Mouse (Mus musculus): ENCODE measurements around the gene Axdnd1.

Gene Axdnd1

GRCm38 (mm10) chr1:156420671-156421297 lies at the start of gene Axdnd1:
Gene Axdnd1 (minus strand): TSS chr1:156421159.
- in situ Hi-C loops (cut with MboI; ENCODE audit: low sequenced_read_pairs), result no loop called here

- in situ Hi-C loops (cut with MboI; ENCODE audit: low sequenced_read_pairs), result no loop called here
Measured at GRCm38 (mm10) chr1:156470557-156470956, 49.6 kb upstream of the Axdnd1 start.

GRCm38 (mm10) chr1:156468576-156468975 lies 47.6 kb upstream of the Axdnd1 start:
- in situ Hi-C loops (cut with MboI; ENCODE audit: low sequenced_read_pairs), result no loop called here

GRCm38 (mm10) chr1:156467655-156468255 lies 46.8 kb upstream of the Axdnd1 start:
- in situ Hi-C loops (cut with MboI; ENCODE audit: low sequenced_read_pairs), result no loop called here

GRCm38 (mm10) chr1:156464963-156465362 lies 44.0 kb upstream of the Axdnd1 start:
- in situ Hi-C loops (cut with MboI; ENCODE audit: low sequenced_read_pairs), result no loop called here

GRCm38 (mm10) chr1:156463981-156464853 lies 43.3 kb upstream of the Axdnd1 start:
- in situ Hi-C loops (cut with MboI; ENCODE audit: low sequenced_read_pairs), result no loop called here

GRCm38 (mm10) chr1:156462273-156462991 lies 41.5 kb upstream of the Axdnd1 start:
- in situ Hi-C loops (cut with MboI; ENCODE audit: low sequenced_read_pairs), result no loop called here

GRCm38 (mm10) chr1:156461036-156461435 lies 40.1 kb upstream of the Axdnd1 start:
- in situ Hi-C loops (cut with MboI; ENCODE audit: low sequenced_read_pairs), result no loop called here

GRCm38 (mm10) chr1:156460216-156460615 lies 39.3 kb upstream of the Axdnd1 start:
- in situ Hi-C loops (cut with MboI; ENCODE audit: low sequenced_read_pairs), result no loop called here

GRCm38 (mm10) chr1:156459690-156460089 lies 38.7 kb upstream of the Axdnd1 start:
- in situ Hi-C loops (cut with MboI; ENCODE audit: low sequenced_read_pairs), result no loop called here

- in situ Hi-C loops (cut with MboI; ENCODE audit: low sequenced_read_pairs), result no loop called here
Measured at GRCm38 (mm10) chr1:156458391-156459060, 37.6 kb upstream of the Axdnd1 start.

- in situ Hi-C loops (cut with MboI; ENCODE audit: low sequenced_read_pairs), result no loop called here
Measured at GRCm38 (mm10) chr1:156455005-156455758, 34.2 kb upstream of the Axdnd1 start.

- in situ Hi-C loops (cut with MboI; ENCODE audit: low sequenced_read_pairs), result no loop called here
Measured at GRCm38 (mm10) chr1:156454384-156454783, 33.4 kb upstream of the Axdnd1 start.

- in situ Hi-C loops (cut with MboI; ENCODE audit: low sequenced_read_pairs), result no loop called here
Measured at GRCm38 (mm10) chr1:156453876-156454275, 32.9 kb upstream of the Axdnd1 start.

- in situ Hi-C loops (cut with MboI; ENCODE audit: low sequenced_read_pairs), result no loop called here
Measured at GRCm38 (mm10) chr1:156450478-156450877, 29.5 kb upstream of the Axdnd1 start.

GRCm38 (mm10) chr1:156449691-156450090 lies 28.7 kb upstream of the Axdnd1 start:
- in situ Hi-C loops (cut with MboI; ENCODE audit: low sequenced_read_pairs), result no loop called here

GRCm38 (mm10) chr1:156449089-156449488 lies 28.1 kb upstream of the Axdnd1 start:
- in situ Hi-C loops (cut with MboI; ENCODE audit: low sequenced_read_pairs), result no loop called here

GRCm38 (mm10) chr1:156445049-156445448 lies 24.1 kb upstream of the Axdnd1 start:
- in situ Hi-C loops (cut with MboI; ENCODE audit: low sequenced_read_pairs), result no loop called here

- in situ Hi-C loops (cut with MboI; ENCODE audit: low sequenced_read_pairs), result no loop called here
Measured at GRCm38 (mm10) chr1:156442776-156443175, 21.8 kb upstream of the Axdnd1 start.

GRCm38 (mm10) chr1:156442266-156442665 lies 21.3 kb upstream of the Axdnd1 start:
- in situ Hi-C loops (cut with MboI; ENCODE audit: low sequenced_read_pairs), result no loop called here

All from CH12F3 (cell line).